Mouse (Mus musculus): ENCODE results near the gene Wwox. TPM values are rescaled to one million over a fixed set of nuclear protein-coding genes. Genes with fewer than 3 reads are reported as not detected.

Wwox gene
- polyA plus RNA-seq, 1 experiment: 4.7 TPM

- peaks cover 34% of the 10 kb centered on the region for H3K4me1 ChIP-seq
Measured at GRCm38 (mm10) chr8:114772276-114772849, 332.9 kb downstream of the Wwox start.

DNA sequence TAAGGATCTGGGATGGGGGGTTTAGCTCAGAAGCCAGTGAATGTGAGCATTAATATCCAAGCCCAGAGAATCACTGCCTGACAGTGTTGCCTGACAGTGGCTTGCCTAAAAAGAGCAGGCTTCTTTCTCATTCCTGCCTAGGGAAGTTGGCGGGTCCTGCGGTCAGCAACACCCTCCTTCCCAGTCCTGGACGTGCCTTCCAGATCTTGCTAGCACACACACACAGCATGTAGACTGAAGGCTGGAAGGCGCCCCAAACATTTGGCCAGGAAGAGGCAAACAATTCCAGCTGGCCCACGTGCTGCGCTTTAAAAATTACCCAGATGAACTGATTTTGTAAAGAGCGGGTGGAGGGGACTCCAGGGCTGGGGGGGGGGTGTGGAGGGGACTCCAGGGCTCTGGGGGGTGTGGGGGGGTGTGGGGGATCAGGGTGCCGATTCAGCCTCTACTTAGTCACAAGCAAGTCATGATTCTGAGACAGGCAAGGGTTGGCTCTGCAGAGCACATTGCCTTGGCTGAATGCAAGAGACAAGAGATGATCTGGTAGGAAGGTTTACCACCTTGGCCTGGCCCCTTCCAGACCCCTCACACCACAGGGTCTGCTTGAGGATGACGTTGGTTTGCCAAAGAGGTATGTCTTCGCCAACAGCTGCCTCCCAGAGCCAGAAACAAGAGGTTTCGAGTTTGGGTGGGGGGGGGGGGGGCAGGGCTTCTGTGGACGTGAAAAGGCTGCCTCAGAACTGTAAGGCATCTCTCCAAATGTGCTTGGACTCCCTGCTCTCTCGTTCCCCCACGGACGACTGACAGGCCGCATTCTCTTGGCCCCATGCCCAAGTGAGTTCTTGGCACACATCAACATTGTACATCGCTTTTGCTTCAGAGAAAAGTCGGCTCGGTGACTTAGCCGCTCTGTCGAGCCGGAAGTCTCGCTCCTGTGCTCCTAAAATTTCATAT is 334.3 kb downstream of the Wwox start:
- no peaks in the 10 kb centered on the region for H3K36me3 ChIP-seq (replicated peaks; ENCODE audit: low read length)
- no peaks in the 10 kb centered on the region for H3K9me3 ChIP-seq
- no peak for TF ChIP-seq FLI1 (IDR thresholded peaks at IDR 0.05; ENCODE audit: low read length)
- TF ChIP-seq GATA1 (IDR thresholded peaks at IDR 0.05; ENCODE audit: borderline replicate concordance, low read length): no peak
- H3K27me3 ChIP-seq (replicated peaks): peaks cover 2% of the 10 kb centered on the region
- peaks cover 43% of the 10 kb centered on the region for H3K4me1 ChIP-seq
- no peak overlapping the region for H3K4me3 ChIP-seq (replicated peaks)

More at GRCm38 (mm10) chr8:114772276-114772849, 332.9 kb downstream of the Wwox start:
- Histone ChIP-seq H3K27me3 (replicated peaks) (peaks cover 2% of the 10 kb centered on the region), H3K9me3 (no peaks in the 10 kb centered on the region), H3K4me3 (replicated peaks) (no peak overlapping the region), H3K36me3 (replicated peaks; ENCODE audit: low read length) (no peaks in the 10 kb centered on the region)
- TF ChIP-seq FLI1 (IDR thresholded peaks at IDR 0.05; ENCODE audit: low read length): no peak
- TF ChIP-seq GATA1 (IDR thresholded peaks at IDR 0.05; ENCODE audit: borderline replicate concordance, low read length): no peak

DNA sequence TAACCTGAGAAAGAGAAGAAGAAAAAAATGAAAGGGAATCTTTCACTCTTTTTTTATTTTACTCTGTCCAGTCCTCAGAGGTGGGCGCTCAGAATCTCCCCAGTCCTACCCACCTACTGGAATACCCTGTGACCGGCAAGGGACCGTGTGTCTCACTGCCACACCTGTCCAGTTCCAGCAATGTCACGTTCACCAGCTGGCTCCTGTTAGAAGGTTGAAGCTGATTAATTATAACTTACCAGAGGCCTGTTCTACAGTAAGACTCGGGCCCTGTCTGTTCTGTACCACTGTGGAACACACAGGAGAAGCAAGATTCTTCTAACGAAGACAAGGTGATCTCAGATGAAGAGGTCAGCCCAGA is 334.9 kb downstream of the Wwox start:
- Histone ChIP-seq H3K4me3 (replicated peaks) (no peak overlapping the region), H3K9me3 (no peaks in the 10 kb centered on the region), H3K36me3 (replicated peaks; ENCODE audit: low read length) (no peaks in the 10 kb centered on the region), H3K27me3 (replicated peaks) (peaks cover 2% of the 10 kb centered on the region), H3K4me1 (peaks cover 43% of the 10 kb centered on the region)
- TF ChIP-seq FLI1 (IDR thresholded peaks at IDR 0.05; ENCODE audit: low read length) (no peak), GATA1 (IDR thresholded peaks at IDR 0.05; ENCODE audit: borderline replicate concordance, low read length) (no peak)

- H3K4me1 ChIP-seq: peaks cover 43% of the 10 kb centered on the region
Measured at GRCm38 (mm10) chr8:114775543-114775942, 336.1 kb downstream of the Wwox start.

DNA sequence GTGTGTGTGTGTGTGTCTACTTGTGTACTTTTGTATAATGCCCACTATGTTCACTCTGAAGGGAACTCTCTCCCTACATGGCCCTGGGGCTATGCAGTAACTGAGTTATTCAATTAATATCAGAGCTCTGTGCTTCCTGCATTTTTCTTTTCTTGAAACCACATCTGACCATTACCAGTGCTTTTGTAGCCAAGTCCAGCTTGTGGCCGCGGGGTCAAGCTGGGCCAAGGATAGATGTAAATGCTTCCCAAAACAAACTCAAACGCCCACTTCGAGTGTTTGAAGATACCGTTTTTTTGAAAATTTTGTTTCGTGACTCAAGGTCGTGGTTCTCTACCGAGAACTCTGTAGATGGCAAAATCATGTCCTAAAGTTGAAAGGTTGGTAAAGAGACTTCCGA is 337.2 kb downstream of the Wwox start:
- TF ChIP-seq GATA1 (IDR thresholded peaks at IDR 0.05; ENCODE audit: borderline replicate concordance, low read length) (no peak), FLI1 (IDR thresholded peaks at IDR 0.05; ENCODE audit: low read length) (no peak)
- Histone ChIP-seq H3K4me1 (peaks cover 41% of the 10 kb centered on the region), H3K27me3 (replicated peaks) (peaks cover 2% of the 10 kb centered on the region), H3K9me3 (no peaks in the 10 kb centered on the region), H3K4me3 (replicated peaks) (no peak overlapping the region), H3K36me3 (replicated peaks; ENCODE audit: low read length) (no peaks in the 10 kb centered on the region)

More at GRCm38 (mm10) chr8:114775543-114775942, 336.1 kb downstream of the Wwox start:
- peaks cover 2% of the 10 kb centered on the region for H3K27me3 ChIP-seq (replicated peaks)
- no peak overlapping the region for H3K4me3 ChIP-seq (replicated peaks)
- no peaks in the 10 kb centered on the region for H3K9me3 ChIP-seq
- TF ChIP-seq GATA1 (IDR thresholded peaks at IDR 0.05; ENCODE audit: borderline replicate concordance, low read length): no peak
- no peak for TF ChIP-seq FLI1 (IDR thresholded peaks at IDR 0.05; ENCODE audit: low read length)
- H3K36me3 ChIP-seq (replicated peaks; ENCODE audit: low read length): no peaks in the 10 kb centered on the region

GRCm38 (mm10) chr8:114777271-114777980 is 338.0 kb downstream of the Wwox start:
- H3K27me3 ChIP-seq (replicated peaks): peaks cover 2% of the 10 kb centered on the region
- H3K9me3 ChIP-seq: no peaks in the 10 kb centered on the region
- H3K36me3 ChIP-seq (replicated peaks; ENCODE audit: low read length): no peaks in the 10 kb centered on the region
- no peak for TF ChIP-seq GATA1 (IDR thresholded peaks at IDR 0.05; ENCODE audit: borderline replicate concordance, low read length)
- no peak for TF ChIP-seq FLI1 (IDR thresholded peaks at IDR 0.05; ENCODE audit: low read length)
- H3K4me3 ChIP-seq (replicated peaks): no peak overlapping the region
- peaks cover 37% of the 10 kb centered on the region for H3K4me1 ChIP-seq

DNA sequence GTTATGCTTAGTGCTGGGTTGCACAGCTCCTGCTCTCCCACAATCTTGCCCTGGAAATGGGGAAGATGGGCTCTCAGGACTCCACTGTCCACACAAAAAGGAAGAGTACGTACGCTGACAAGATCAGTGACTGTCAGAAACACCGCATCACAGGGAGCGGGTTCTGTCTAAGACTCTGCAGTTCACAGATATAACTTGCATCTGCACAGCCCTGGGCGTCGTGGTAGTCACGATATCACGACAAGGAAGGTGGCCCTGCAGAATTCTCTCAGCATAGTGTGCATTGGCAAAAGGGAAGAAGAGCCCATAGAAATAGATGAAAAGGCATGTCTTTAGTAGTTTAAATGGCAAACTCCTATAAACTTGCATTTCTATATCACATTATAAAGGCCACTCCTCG is 339.5 kb downstream of the Wwox start:
- Histone ChIP-seq H3K4me1 (peaks cover 22% of the 10 kb centered on the region), H3K9me3 (peaks cover 3% of the 10 kb centered on the region; the same call in 1 of the 2 replicates), H3K4me3 (replicated peaks) (no peak overlapping the region), H3K36me3 (replicated peaks; ENCODE audit: low read length) (no peaks in the 10 kb centered on the region), H3K27me3 (replicated peaks) (peaks cover 2% of the 10 kb centered on the region)
- TF ChIP-seq FLI1 (IDR thresholded peaks at IDR 0.05; ENCODE audit: low read length) (no peak), GATA1 (IDR thresholded peaks at IDR 0.05; ENCODE audit: borderline replicate concordance, low read length) (no peak)

GRCm38 (mm10) chr8:114783321-114783720 is 343.9 kb downstream of the Wwox start:
- Histone ChIP-seq H3K36me3 (replicated peaks; ENCODE audit: low read length) (no peaks in the 10 kb centered on the region), H3K4me1 (no peaks in the 10 kb centered on the region; the same call in 1 of the 2 replicates), H3K4me3 (replicated peaks) (no peak overlapping the region), H3K9me3 (peaks cover 27% of the 10 kb centered on the region), H3K27me3 (replicated peaks) (no peaks in the 10 kb centered on the region)
- TF ChIP-seq GATA1 (IDR thresholded peaks at IDR 0.05; ENCODE audit: borderline replicate concordance, low read length) (no peak), FLI1 (IDR thresholded peaks at IDR 0.05; ENCODE audit: low read length) (no peak)

GRCm38 (mm10) chr8:114785834-114786233 is 346.4 kb downstream of the Wwox start:
- 0 out of 2 replicates have a peak, but pooled peaks cover 5% of the 10 kb centered on the region for H3K4me1 ChIP-seq
- TF ChIP-seq GATA1 (IDR thresholded peaks at IDR 0.05; ENCODE audit: borderline replicate concordance, low read length) (no peak), FLI1 (IDR thresholded peaks at IDR 0.05; ENCODE audit: low read length) (no peak)
- peaks cover 47% of the 10 kb centered on the region for H3K9me3 ChIP-seq
- H3K4me3 ChIP-seq (replicated peaks): no peak overlapping the region
- H3K27me3 ChIP-seq (replicated peaks): no peaks in the 10 kb centered on the region
- H3K36me3 ChIP-seq (replicated peaks; ENCODE audit: low read length): no peaks in the 10 kb centered on the region

Measured in megakaryocyte, embryonic 14.5 days (primary cell).